Mouse (Mus musculus): ENCODE data around the gene Cep128. TPM values are rescaled to one million over a fixed set of nuclear protein-coding genes. Genes with fewer than 3 reads are reported as not detected.
"Not testable (repeated sequence)": the region's sequence is repeated elsewhere in the genome, so short reads cannot be mapped to it uniquely, and the experiment has no call there.

Gene Cep128
- polyA plus RNA-seq, 1 experiment from 2014 or later, result 3.4 TPM

- ATAC-seq (ENCODE audit: low read depth), result peak; percentile 94
- peak overlapping the region; percentile 46 for H3K4me3 ChIP-seq
- WGBS, result 1% methylated on average over 38 of the region's 38 CpGs
- no peaks in the 10 kb centered on the region for H3K36me3 ChIP-seq
- H3K27ac ChIP-seq (replicated peaks), result no peak overlapping the region
- H3K9me3 ChIP-seq, result no peaks in the 10 kb centered on the region
- peak overlapping the region; percentile 74 for H3K4me2 ChIP-seq
- peaks cover 9% of the 10 kb centered on the region for H3K4me1 ChIP-seq (replicated peaks)
- peak overlapping the region; percentile 61 for H3K9ac ChIP-seq
- peaks cover 58% of the 10 kb centered on the region for H3K27me3 ChIP-seq
Observed at GRCm38 (mm10) chr12:91400232-91401048, 16.2 kb upstream of the Cep128 start.

- H3K4me2 ChIP-seq, result peak overlapping the region; percentile 90
- no peaks in the 10 kb centered on the region for H3K9me3 ChIP-seq
- H3K4me1 ChIP-seq (replicated peaks), result peaks cover 6% of the 10 kb centered on the region; the same call in 1 of the 2 replicates
- WGBS, result 8% methylated on average over 22 of the region's 22 CpGs
- ATAC-seq (ENCODE audit: low read depth), result peak; percentile 77
- H3K4me3 ChIP-seq, result peak overlapping the region; percentile 50
- H3K27me3 ChIP-seq, result no peaks in the 10 kb centered on the region
- no peaks in the 10 kb centered on the region for H3K36me3 ChIP-seq
- peak overlapping the region; percentile 68 for H3K9ac ChIP-seq
- H3K27ac ChIP-seq (replicated peaks), result no peak overlapping the region
Observed at GRCm38 (mm10) chr12:91383516-91384264, 519 bp downstream of the Cep128 start.

- no peak for ATAC-seq (ENCODE audit: low read depth)
- no peaks in the 10 kb centered on the region for H3K4me1 ChIP-seq (replicated peaks)
- no peak overlapping the region for H3K4me2 ChIP-seq
- no peak overlapping the region for H3K9ac ChIP-seq
- no peaks in the 10 kb centered on the region for H3K9me3 ChIP-seq
- H3K27ac ChIP-seq (replicated peaks), result no peak overlapping the region
- H3K27me3 ChIP-seq, result no peaks in the 10 kb centered on the region
- WGBS, result 92% methylated on average over 3 of the region's 3 CpGs
- H3K36me3 ChIP-seq, result 0 out of 2 replicates have a peak, but pooled peaks cover 3% of the 10 kb centered on the region
- no peak overlapping the region for H3K4me3 ChIP-seq
Observed at GRCm38 (mm10) chr12:91369173-91369572, 15.0 kb downstream of the Cep128 start.

GRCm38 (mm10) chr12:91353783-91354182 lies 30.4 kb downstream of the Cep128 start:
- Histone ChIP-seq H3K36me3 (no peaks in the 10 kb centered on the region), H3K27ac (replicated peaks) (no peak overlapping the region), H3K4me1 (replicated peaks) (no peaks in the 10 kb centered on the region), H3K4me2 (no peak overlapping the region), H3K9me3 (no peaks in the 10 kb centered on the region), H3K27me3 (no peaks in the 10 kb centered on the region), H3K9ac (no peak overlapping the region), H3K4me3 (no peak overlapping the region)
- WGBS, result 91% methylated on average over 8 of the region's 8 CpGs
- no peak for ATAC-seq (ENCODE audit: low read depth)

- not testable (repeated sequence) for H3K9me3 ChIP-seq; H3K4me3 ChIP-seq; H3K27me3 ChIP-seq; H3K27ac ChIP-seq (replicated peaks); ATAC-seq (ENCODE audit: low read depth); H3K36me3 ChIP-seq; H3K9ac ChIP-seq; H3K4me2 ChIP-seq; H3K4me1 ChIP-seq (replicated peaks)
- 97% methylated on average over 13 of the region's 13 CpGs for WGBS
Observed at GRCm38 (mm10) chr12:91338656-91339055, 45.6 kb downstream of the Cep128 start.

- WGBS, result 73% methylated on average over 4 of the region's 4 CpGs
- ATAC-seq (ENCODE audit: low read depth), result no peak
Observed at GRCm38 (mm10) chr12:91327527-91327926, 56.7 kb downstream of the Cep128 start.

GRCm38 (mm10) chr12:91326104-91326503 lies 58.1 kb downstream of the Cep128 start:
- no peak overlapping the region for H3K4me3 ChIP-seq
- H3K36me3 ChIP-seq, result no peaks in the 10 kb centered on the region
- ATAC-seq (ENCODE audit: low read depth), result peak; percentile 74
- H3K9me3 ChIP-seq, result no peaks in the 10 kb centered on the region
- WGBS, result 38% methylated on average over 6 of the region's 6 CpGs
- H3K27ac ChIP-seq (replicated peaks), result no peak overlapping the region
- no peaks in the 10 kb centered on the region for H3K27me3 ChIP-seq
- no peaks in the 10 kb centered on the region for H3K4me1 ChIP-seq (replicated peaks)
- H3K4me2 ChIP-seq, result no peak overlapping the region
- H3K9ac ChIP-seq, result no peak overlapping the region

More at GRCm38 (mm10) chr12:91327527-91327926, 56.7 kb downstream of the Cep128 start:
- H3K36me3 ChIP-seq, result no peaks in the 10 kb centered on the region
- no peak overlapping the region for H3K27ac ChIP-seq (replicated peaks)
- H3K4me3 ChIP-seq, result no peak overlapping the region
- H3K9ac ChIP-seq, result no peak overlapping the region
- no peak overlapping the region for H3K4me2 ChIP-seq
- no peaks in the 10 kb centered on the region for H3K9me3 ChIP-seq
- H3K4me1 ChIP-seq (replicated peaks), result no peaks in the 10 kb centered on the region
- no peaks in the 10 kb centered on the region for H3K27me3 ChIP-seq

- Histone ChIP-seq H3K4me2 (no peak overlapping the region), H3K36me3 (no peaks in the 10 kb centered on the region), H3K27me3 (no peaks in the 10 kb centered on the region), H3K4me3 (no peak overlapping the region), H3K4me1 (replicated peaks) (no peaks in the 10 kb centered on the region), H3K9ac (no peak overlapping the region), H3K27ac (replicated peaks) (no peak overlapping the region), H3K9me3 (no peaks in the 10 kb centered on the region)
- 87% methylated on average over 7 of the region's 7 CpGs for WGBS
- no peak for ATAC-seq (ENCODE audit: low read depth)
Observed at GRCm38 (mm10) chr12:91315026-91315425, 69.2 kb downstream of the Cep128 start.

GRCm38 (mm10) chr12:91313974-91314587 lies 70.1 kb downstream of the Cep128 start:
- H3K36me3 ChIP-seq, result no peaks in the 10 kb centered on the region

GRCm38 (mm10) chr12:91312591-91312990 lies 71.6 kb downstream of the Cep128 start:
- Histone ChIP-seq H3K4me3 (no peak overlapping the region), H3K4me2 (no peak overlapping the region), H3K27me3 (no peaks in the 10 kb centered on the region), H3K9me3 (no peaks in the 10 kb centered on the region), H3K9ac (no peak overlapping the region), H3K36me3 (no peaks in the 10 kb centered on the region), H3K4me1 (replicated peaks) (no peaks in the 10 kb centered on the region), H3K27ac (replicated peaks) (no peak overlapping the region)
- 93% methylated on average over 4 of the region's 4 CpGs for WGBS
- ATAC-seq (ENCODE audit: low read depth), result no peak

More at GRCm38 (mm10) chr12:91313974-91314587, 70.1 kb downstream of the Cep128 start:
- Histone ChIP-seq H3K27ac (replicated peaks) (no peak overlapping the region), H3K9ac (no peak overlapping the region), H3K4me1 (replicated peaks) (no peaks in the 10 kb centered on the region), H3K9me3 (no peaks in the 10 kb centered on the region), H3K4me2 (no peak overlapping the region), H3K4me3 (no peak overlapping the region), H3K27me3 (no peaks in the 10 kb centered on the region)
- peak; percentile 56; the same call in 1 of the 2 replicates for ATAC-seq (ENCODE audit: low read depth)
- WGBS, result 60% methylated on average over 10 of the region's 10 CpGs

- 0 out of 2 replicates have a peak, but pooled peaks cover 3% of the 10 kb centered on the region for H3K4me1 ChIP-seq (replicated peaks)
- no peak overlapping the region for H3K9ac ChIP-seq
- no peak for ATAC-seq (ENCODE audit: low read depth)
- H3K27me3 ChIP-seq, result no peaks in the 10 kb centered on the region
- no peaks in the 10 kb centered on the region for H3K9me3 ChIP-seq
- H3K4me3 ChIP-seq, result no peak overlapping the region
- H3K36me3 ChIP-seq, result no peaks in the 10 kb centered on the region
- H3K27ac ChIP-seq (replicated peaks), result no peak overlapping the region
- no peak overlapping the region for H3K4me2 ChIP-seq
- WGBS, result 92% methylated on average over 3 of the region's 3 CpGs
Observed at GRCm38 (mm10) chr12:91307733-91308132, 76.5 kb downstream of the Cep128 start.

GRCm38 (mm10) chr12:91305769-91306168 lies 78.4 kb downstream of the Cep128 start:
- no peak overlapping the region for H3K9ac ChIP-seq
- ATAC-seq (ENCODE audit: low read depth), result no peak
- no peak overlapping the region for H3K27ac ChIP-seq (replicated peaks)
- H3K4me1 ChIP-seq (replicated peaks), result 0 out of 2 replicates have a peak, but pooled peaks cover 3% of the 10 kb centered on the region
- no peaks in the 10 kb centered on the region for H3K9me3 ChIP-seq
- H3K4me2 ChIP-seq, result no peak overlapping the region
- 78% methylated on average over 7 of the region's 7 CpGs for WGBS
- H3K36me3 ChIP-seq, result no peaks in the 10 kb centered on the region
- H3K4me3 ChIP-seq, result no peak overlapping the region
- no peaks in the 10 kb centered on the region for H3K27me3 ChIP-seq
